Mouse (Mus musculus) small intestine, adult 2 months (tissue): ENCODE measurements around the gene Spata4.

Source experiments
- CTCF ChIP-seq: fragments of 200-500 bp; IDR thresholded peaks from 2 replicates; pipeline ENCODE4 v1.5.1; 2012; ENCODE audit warnings: low read depth, mild to moderate bottlenecking, control low read depth, inconsistent platforms, low read length, moderate library complexity, mixed read lengths; ENCODE audit not compliant: insufficient replicate concordance, insufficient read length; ENCODE audit errors: extremely low read depth
- POLR2A ChIP-seq: fragments of 200-500 bp; IDR thresholded peaks from 2 replicates; pipeline ENCODE4 v1.6.1; 2012; ENCODE audit warnings: low read depth, mild to moderate bottlenecking, control low read depth, inconsistent platforms, low read length, moderate library complexity

DNA sequence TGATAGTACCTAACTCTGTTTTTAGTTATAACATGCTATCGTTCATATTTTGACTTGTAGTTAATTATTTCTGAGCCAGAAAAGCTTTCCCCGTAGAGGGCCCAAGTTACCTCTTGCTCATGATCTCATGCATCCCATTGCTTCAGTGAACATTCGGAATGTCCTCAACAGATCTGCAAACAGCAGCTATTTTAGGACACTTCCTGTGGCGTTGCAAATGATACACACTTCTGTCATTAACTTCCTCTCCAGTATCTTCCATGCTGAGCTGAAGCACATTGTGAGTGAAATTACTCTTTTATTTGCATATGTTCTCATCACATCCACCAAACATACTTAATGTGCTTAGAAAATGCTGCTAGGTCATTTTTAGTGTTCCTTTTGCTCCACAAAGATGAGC, 38.4 kb upstream of the Spata4 start:
- TF ChIP-seq CTCF (no peak), POLR2A (no peak)
